20 mouse cellular contexts compared by ENCODE assay signal in genomic region chr16:48366801-48367200, GRCm38 (mm10). TPM values are rescaled to one million over a fixed set of nuclear protein-coding genes. Genes with fewer than 3 reads are reported as not detected.
DNase-seq lines count a peak whose midpoint lies in the region; ATAC-seq and TF ChIP-seq lines count a peak whose summit lies in the region.
"Had no signal": no experiment of that assay in that cellular context is flagged by ENCODE, and none has a peak within 500 bp of the region (broad histone marks: within the 10 kb centered on the region; RNA-seq: fewer than 3 reads in every experiment).

No protein-coding gene starts in this region.

- H3K79me2 ChIP-seq in heart, adult 2 months (replicated peaks; ENCODE audit: control insufficient read depth, insufficient read depth, low read length): no peaks in the 10 kb centered on the region

- H3K27me3 ChIP-seq in heart, adult 2 months (ENCODE audit: control insufficient read depth, insufficient read depth, low read length): no peaks in the 10 kb centered on the region
- no peaks in the 10 kb centered on the region for H3K27me3 ChIP-seq in heart, embryonic 11.5 days (ENCODE audit: control insufficient read depth, insufficient read depth, low read length)
- H3K27me3 ChIP-seq in midbrain, postnatal 0 days (ENCODE audit: insufficient read depth, low read length): no peaks in the 10 kb centered on the region
- H3K27me3 ChIP-seq in midbrain, embryonic 16.5 days (ENCODE audit: control insufficient read depth, insufficient read depth, low read depth, low read length): no peaks in the 10 kb centered on the region
- H3K27me3 ChIP-seq: forebrain, embryonic 12.5 days; liver, embryonic 15.5 days; midbrain, embryonic 12.5 days; neural tube, embryonic 15.5 days had no signal

- no peak overlapping the region for H3K9ac ChIP-seq in heart, adult 2 months (ENCODE audit: low read depth, low read length)
- H3K9ac ChIP-seq in heart, embryonic 11.5 days (ENCODE audit: low read depth, low read length): no peak overlapping the region
- H3K9ac ChIP-seq in midbrain, postnatal 0 days (replicated peaks; ENCODE audit: low read length, poor library complexity, severe bottlenecking): no peak overlapping the region
- no peak overlapping the region for H3K9ac ChIP-seq in midbrain, embryonic 16.5 days (ENCODE audit: low read depth, low read length)
- H3K9ac ChIP-seq: forebrain, embryonic 12.5 days; liver, embryonic 15.5 days; midbrain, embryonic 12.5 days; neural tube, embryonic 15.5 days had no signal

- DNase-seq in heart, adult 2 months: no peak
- DNase-seq in midbrain, postnatal 0 days (ENCODE audit: low spot score): no peak
- DNase-seq in brain, embryonic 14.5 days (ENCODE audit: low read depth): no peak
- no peak for DNase-seq in gastrocnemius, postnatal 10 days
- DNase-seq in left cerebral cortex, adult 9 months (ENCODE audit: low spot score in 2 of 2): no peak
- no peak for DNase-seq in frontal cortex, postnatal 36 days (ENCODE audit: low spot score in 2 of 2)
- DNase-seq: adrenal gland, postnatal 10 days; cerebellum, adult 11-12 months; heart, postnatal 36 days; right cerebral cortex, postnatal 14 days had no signal

- no peak for ATAC-seq in heart, embryonic 11.5 days (replicated peaks; ENCODE audit: insufficient number of reproducible peaks, low FRiP score, low TSS enrichment)
- no peak for ATAC-seq in midbrain, postnatal 0 days (ENCODE audit: low FRiP score)
- ATAC-seq in midbrain, embryonic 16.5 days: no peak

- no peaks in the 10 kb centered on the region for H3K9me3 ChIP-seq in heart, embryonic 11.5 days (replicated peaks; ENCODE audit: control insufficient read depth, low read length)
- H3K9me3 ChIP-seq in midbrain, postnatal 0 days (ENCODE audit: low read length): no peaks in the 10 kb centered on the region
- no peaks in the 10 kb centered on the region for H3K9me3 ChIP-seq in midbrain, embryonic 16.5 days (replicated peaks; ENCODE audit: control insufficient read depth, low read length, poor library complexity, severe bottlenecking)
- H3K9me3 ChIP-seq: forebrain, embryonic 12.5 days; liver, embryonic 15.5 days; midbrain, embryonic 12.5 days; neural tube, embryonic 15.5 days had no signal

- intact Hi-C loops in heart, adult 2 months (cut with DNase I): no loop called here

- H3K4me2 ChIP-seq in heart, embryonic 11.5 days: no peak overlapping the region
- no peak overlapping the region for H3K4me2 ChIP-seq in midbrain, postnatal 0 days (ENCODE audit: low read depth, low read length, poor library complexity, severe bottlenecking)
- H3K4me2 ChIP-seq in midbrain, embryonic 16.5 days (ENCODE audit: low read length): no peak overlapping the region
- H3K4me2 ChIP-seq: forebrain, embryonic 12.5 days; liver, embryonic 15.5 days; midbrain, embryonic 12.5 days; neural tube, embryonic 15.5 days had no signal

- TF ChIP-seq EP300 in heart, adult 2 months (IDR thresholded peaks at IDR 0.05; ENCODE audit: insufficient read depth, low read depth, low read length): no peak

- TF ChIP-seq POLR2A in heart, adult 2 months (IDR thresholded peaks at IDR 0.05; ENCODE audit: insufficient read depth, low read depth, low read length): no peak
- no peak for TF ChIP-seq POLR2A in brain, embryonic 14.5 days (IDR thresholded peaks at IDR 0.05; ENCODE audit: borderline replicate concordance, extremely low read depth, insufficient read depth, insufficient read length, poor library complexity, severe bottlenecking)

- peak; percentile 26; the same call in 1 of the 2 replicates for TF ChIP-seq CTCF in heart, adult 2 months (IDR thresholded peaks at IDR 0.05)
- peak; percentile 39 for TF ChIP-seq CTCF in midbrain, postnatal 0 days (IDR thresholded peaks at IDR 0.05)
- TF ChIP-seq CTCF in brain, embryonic 14.5 days (IDR thresholded peaks at IDR 0.05; ENCODE audit: borderline replicate concordance, extremely low read depth, insufficient read depth, insufficient read length): peak; percentile 35; the same call in 1 of the 2 replicates

- WGBS in heart, adult 2 months: 86% methylated on average over 5 of the region's 5 CpGs
- 83% methylated on average over 5 of the region's 5 CpGs for WGBS in heart, embryonic 11.5 days (ENCODE audit: insufficient replicate concordance)
- 92% methylated on average over 5 of the region's 5 CpGs for WGBS in midbrain, postnatal 0 days
- WGBS in midbrain, embryonic 16.5 days: 90% methylated on average over 5 of the region's 5 CpGs

- H3K36me3 ChIP-seq in heart, adult 2 months (ENCODE audit: control insufficient read depth, insufficient read depth, low read length): no peaks in the 10 kb centered on the region
- H3K36me3 ChIP-seq in heart, embryonic 11.5 days (ENCODE audit: control insufficient read depth, insufficient read depth, low read length): no peaks in the 10 kb centered on the region
- no peaks in the 10 kb centered on the region for H3K36me3 ChIP-seq in midbrain, postnatal 0 days (ENCODE audit: insufficient read depth, low read length)
- no peaks in the 10 kb centered on the region for H3K36me3 ChIP-seq in midbrain, embryonic 16.5 days (ENCODE audit: control insufficient read depth, insufficient read depth, low read length)
- H3K36me3 ChIP-seq: forebrain, embryonic 12.5 days; liver, embryonic 15.5 days; midbrain, embryonic 12.5 days; neural tube, embryonic 15.5 days had no signal

- no peaks in the 10 kb centered on the region for H3K4me1 ChIP-seq in heart, adult 2 months (ENCODE audit: control insufficient read depth, insufficient read depth, low read length)
- H3K4me1 ChIP-seq in heart, embryonic 11.5 days (ENCODE audit: control insufficient read depth, insufficient read depth, low read length): no peaks in the 10 kb centered on the region
- no peaks in the 10 kb centered on the region for H3K4me1 ChIP-seq in midbrain, postnatal 0 days (ENCODE audit: insufficient read depth, low read length)
- no peaks in the 10 kb centered on the region for H3K4me1 ChIP-seq in midbrain, embryonic 16.5 days (ENCODE audit: control insufficient read depth, insufficient read depth, low read length)
- H3K4me1 ChIP-seq: forebrain, embryonic 12.5 days; liver, embryonic 15.5 days; midbrain, embryonic 12.5 days; neural tube, embryonic 15.5 days had no signal

- H3K27ac ChIP-seq in heart, adult 2 months: no peak overlapping the region
- no peak overlapping the region for H3K27ac ChIP-seq in heart, embryonic 11.5 days (ENCODE audit: low read depth, low read length)
- H3K27ac ChIP-seq in midbrain, postnatal 0 days (ENCODE audit: low read depth, low read length): no peak overlapping the region
- no peak overlapping the region for H3K27ac ChIP-seq in midbrain, embryonic 16.5 days (ENCODE audit: low read length)
- H3K27ac ChIP-seq: forebrain, embryonic 12.5 days; liver, embryonic 15.5 days; midbrain, embryonic 12.5 days; neural tube, embryonic 15.5 days had no signal

- H3K4me3 ChIP-seq in heart, adult 2 months: no peak overlapping the region
- no peak overlapping the region for H3K4me3 ChIP-seq in heart, embryonic 11.5 days (ENCODE audit: low read depth, low read length)
- no peak overlapping the region for H3K4me3 ChIP-seq in midbrain, postnatal 0 days (ENCODE audit: low read depth, low read length)
- no peak overlapping the region for H3K4me3 ChIP-seq in midbrain, embryonic 16.5 days (ENCODE audit: low read depth, low read length)
- H3K4me3 ChIP-seq: forebrain, embryonic 12.5 days; liver, embryonic 15.5 days; midbrain, embryonic 12.5 days; neural tube, embryonic 15.5 days had no signal

RNA-seq across cellular contexts. Expression of gene Gm5485, which starts 45.4 kb away (rescaled TPM):
- not detected for total RNA-seq in heart, adult 2 months (2021)
- polyA plus RNA-seq in heart, adult 2 months (2012; rRNA removed): not detected in 2 replicates
- not detected in 2 replicates for polyA plus RNA-seq in heart, embryonic 11.5 days (2014; fragmentation: Nextera tagmentation; extraction: Ambion mirVana)
- total RNA-seq in midbrain, postnatal 0 days (2014; rRNA removed): not detected in 2 replicates
- polyA plus RNA-seq in midbrain, postnatal 0 days (2015; fragmentation: Nextera tagmentation; extraction: Ambion mirVana): not detected in 2 replicates
- polyA plus RNA-seq in midbrain, embryonic 16.5 days (2015; fragmentation: Nextera tagmentation; extraction: Ambion mirVana): not detected in 2 replicates
- not detected in 2 replicates for polyA plus RNA-seq in brain, embryonic 14.5 days (2012; rRNA removed)
- total RNA-seq in gastrocnemius, postnatal 10 days (2021): not detected
- total RNA-seq: adrenal gland, postnatal 10 days; gastrocnemius, postnatal 4 days; heart, postnatal 36 days; layer of hippocampus, postnatal 25 days had no signal
- polyA plus RNA-seq: forebrain, embryonic 12.5 days; kidney, embryonic 14.5 days; liver, embryonic 15.5 days; midbrain, embryonic 12.5 days; neural tube, embryonic 15.5 days; stomach, embryonic 14.5 days had no signal
